ENCODE assay signal across 8 mouse cellular contexts in genomic region chr2:160364666-160365065, GRCm38 (mm10). TPM values are rescaled to one million over a fixed set of nuclear protein-coding genes. Genes with fewer than 3 reads are reported as not detected.
DNase-seq lines count a peak whose midpoint lies in the region; ATAC-seq and TF ChIP-seq lines count a peak whose summit lies in the region.

No protein-coding gene starts in this region.

- peaks cover 21% of the 10 kb centered on the region for H3K27me3 ChIP-seq in spleen, adult 2 months (ENCODE audit: control insufficient read depth, insufficient read depth, low read length)
- peaks cover 70% of the 10 kb centered on the region for H3K27me3 ChIP-seq in limb, embryonic 14.5 days (ENCODE audit: control insufficient read depth, insufficient read depth, low read length)
- peaks cover 61% of the 10 kb centered on the region for H3K27me3 ChIP-seq in stomach, embryonic 16.5 days (ENCODE audit: control insufficient read depth, insufficient read depth, low read length)

- no peaks in the 10 kb centered on the region for H3K9me3 ChIP-seq in limb, embryonic 14.5 days (ENCODE audit: control insufficient read depth, low read length)
- H3K9me3 ChIP-seq in stomach, embryonic 16.5 days (replicated peaks; ENCODE audit: control insufficient read depth, low read length): no peaks in the 10 kb centered on the region

- peak overlapping the region; percentile 94 for H3K4me3 ChIP-seq in gastrocnemius, adult 2 months
- H3K4me3 ChIP-seq in spleen, adult 2 months (ENCODE audit: extremely low read depth, insufficient read depth, insufficient read length): peak overlapping the region; percentile 53; the same call in 1 of the 2 replicates
- H3K4me3 ChIP-seq in limb, embryonic 14.5 days (replicated peaks; ENCODE audit: low read length): peak overlapping the region; percentile 67
- H3K4me3 ChIP-seq in stomach, embryonic 16.5 days (replicated peaks; ENCODE audit: low read length): peak overlapping the region; percentile 63

- H3K36me3 ChIP-seq in spleen, adult 2 months (ENCODE audit: control insufficient read depth, insufficient read depth, low read length): no peaks in the 10 kb centered on the region
- H3K36me3 ChIP-seq in limb, embryonic 14.5 days (ENCODE audit: control insufficient read depth, insufficient read depth, low read length): 0 out of 2 replicates have a peak, but pooled peaks cover 4% of the 10 kb centered on the region
- no peaks in the 10 kb centered on the region for H3K36me3 ChIP-seq in stomach, embryonic 16.5 days (ENCODE audit: control insufficient read depth, insufficient read depth, low read length)

- no peak for TF ChIP-seq POLR2A in spleen, adult 2 months (IDR thresholded peaks at IDR 0.05; ENCODE audit: low read depth, low read length)
- TF ChIP-seq POLR2A in limb, embryonic 14.5 days (IDR thresholded peaks at IDR 0.05; ENCODE audit: borderline replicate concordance, extremely low read depth, insufficient read depth, insufficient read length): no peak

- H3K4me1 ChIP-seq in spleen, adult 2 months (ENCODE audit: control insufficient read depth, insufficient read depth, insufficient read length): peaks cover 6% of the 10 kb centered on the region; the same call in 1 of the 2 replicates
- peaks cover 15% of the 10 kb centered on the region for H3K4me1 ChIP-seq in limb, embryonic 14.5 days (ENCODE audit: control insufficient read depth, insufficient read depth, low read length)
- H3K4me1 ChIP-seq in stomach, embryonic 16.5 days (ENCODE audit: control insufficient read depth, insufficient read depth, low read length): peaks cover 3% of the 10 kb centered on the region

- DNase-seq in gastrocnemius, adult 2 months: no peak
- DNase-seq in gastrocnemius, adult 18-20 months (ENCODE audit: low spot score): no peak
- no peak for DNase-seq in spleen, adult 2 months (ENCODE audit: low read depth in 1 of 2, low spot score in 2 of 2)
- DNase-seq in spleen, postnatal 10 days (ENCODE audit: low spot score in 2 of 2): no peak
- DNase-seq in limb, embryonic 14.5 days (ENCODE audit: low spot score): no peak
- no peak for DNase-seq in thymus, postnatal 14 days
- DNase-seq in testis, postnatal 10 days (ENCODE audit: low spot score): no peak

- TF ChIP-seq CTCF in gastrocnemius, adult 2 months (IDR thresholded peaks at IDR 0.05): no peak
- TF ChIP-seq CTCF in spleen, adult 2 months (IDR thresholded peaks at IDR 0.05; ENCODE audit: extremely low read depth, insufficient read depth, insufficient read length, insufficient replicate concordance): no peak

- H3K27ac ChIP-seq in gastrocnemius, adult 2 months: peak overlapping the region; percentile 95
- H3K27ac ChIP-seq in spleen, adult 2 months (ENCODE audit: insufficient read depth, low read length): no peak overlapping the region
- no peak overlapping the region for H3K27ac ChIP-seq in limb, embryonic 14.5 days (replicated peaks; ENCODE audit: low read depth, low read length)
- H3K27ac ChIP-seq in stomach, embryonic 16.5 days (ENCODE audit: low read length): no peak overlapping the region

- peak overlapping the region; percentile 76 for H3K9ac ChIP-seq in limb, embryonic 14.5 days (ENCODE audit: low read depth, low read length, severe bottlenecking)
- H3K9ac ChIP-seq in stomach, embryonic 16.5 days (ENCODE audit: low read length): 0 out of 2 replicates have a peak overlapping the region, but pooled peaks have one; percentile 11

- intact Hi-C loops in gastrocnemius, adult 2 months (cut with DNase I): loop anchor here (2.0 to 10.0 kb wide), 5 partner anchors 32 to 1310 kb away; no protein-coding TSS in a partner anchor

- peak overlapping the region; percentile 97 for H3K4me2 ChIP-seq in limb, embryonic 14.5 days (replicated peaks; ENCODE audit: low read depth, low read length, severe bottlenecking)
- peak overlapping the region; percentile 99 for H3K4me2 ChIP-seq in stomach, embryonic 16.5 days (ENCODE audit: low read depth, low read length)

- ATAC-seq in limb, embryonic 14.5 days (ENCODE audit: low FRiP score, low read depth): no peak
- no peak for ATAC-seq in stomach, embryonic 16.5 days (ENCODE audit: insufficient read depth, low FRiP score)

- WGBS in spleen, adult 2 months: 16% methylated on average over 12 of the region's 12 CpGs
- WGBS in limb, embryonic 14.5 days: 2% methylated on average over 12 of the region's 12 CpGs
- WGBS in stomach, embryonic 16.5 days: 14% methylated on average over 12 of the region's 12 CpGs

RNA-seq across cellular contexts. Expression of gene Mafb, which starts 2.2 kb away (rescaled TPM):
- total RNA-seq in gastrocnemius, adult 2 months (2021): 10 to 100 TPM; 86.4 to 94.2 TPM
- total RNA-seq in gastrocnemius, adult 18-20 months (2021): 10 to 100 TPM; 11.4 to 71.8 TPM
- 38.4 and 39.8 TPM in 2 replicates for polyA plus RNA-seq in spleen, adult 2 months (2012; rRNA removed)
- 20.8 and 26.8 TPM in 2 replicates for polyA plus RNA-seq in limb, embryonic 14.5 days (2012; rRNA removed)
- 24.5 and 28.3 TPM in 2 replicates for polyA plus RNA-seq in limb, embryonic 14.5 days (2014; fragmentation: Nextera tagmentation; extraction: Ambion mirVana)
- polyA plus RNA-seq in stomach, embryonic 16.5 days (2015; fragmentation: Nextera tagmentation; extraction: Ambion mirVana): 6.3 and 6.9 TPM in 2 replicates

RNA-seq across cellular contexts. Expression of gene Gm826, which starts 30.7 kb away (rescaled TPM):
- 1 to 10 TPM; 4.0 to 8.3 TPM for total RNA-seq in gastrocnemius, adult 2 months (2021)
- total RNA-seq in gastrocnemius, adult 18-20 months (2021): 1 to 10 TPM; 3.0 to 4.0 TPM
- 0.23 and 0.34 TPM in 2 replicates for polyA plus RNA-seq in spleen, adult 2 months (2012; rRNA removed)
- polyA plus RNA-seq in limb, embryonic 14.5 days (2012; rRNA removed): 0.29 and 0.49 TPM in 2 replicates
- 0.32 and 0.61 TPM in 2 replicates for polyA plus RNA-seq in limb, embryonic 14.5 days (2014; fragmentation: Nextera tagmentation; extraction: Ambion mirVana)
- 2.3 and 2.6 TPM in 2 replicates for polyA plus RNA-seq in stomach, embryonic 16.5 days (2015; fragmentation: Nextera tagmentation; extraction: Ambion mirVana)
